ENCODE assay signal across 17 mouse cellular contexts in genomic region chr7:125556096-125556495, GRCm38 (mm10). TPM values are rescaled to one million over a fixed set of nuclear protein-coding genes. Genes with fewer than 3 reads are reported as not detected.
DNase-seq lines count a peak whose midpoint lies in the region; ATAC-seq and TF ChIP-seq lines count a peak whose summit lies in the region.
"Had no signal": no experiment of that assay in that cellular context is flagged by ENCODE, and none has a peak within 500 bp of the region (broad histone marks: within the 10 kb centered on the region; RNA-seq: fewer than 3 reads in every experiment).

No protein-coding gene starts in this region.

- no peak overlapping the region for H3K4me3 ChIP-seq in kidney, embryonic 16.5 days (ENCODE audit: low read length)
- peak overlapping the region; percentile 85; the same call in 1 of the 2 replicates for H3K4me3 ChIP-seq in G1E (ENCODE audit: low read depth, low read length)
- H3K4me3 ChIP-seq in liver, embryonic 12.5 days: no peak overlapping the region
- H3K4me3 ChIP-seq: heart, embryonic 13.5 days; kidney, embryonic 15.5 days; limb, embryonic 12.5 days had no signal

- H3K4me2 ChIP-seq in kidney, embryonic 16.5 days (replicated peaks; ENCODE audit: low read depth, low read length): no peak overlapping the region
- H3K4me2 ChIP-seq in liver, embryonic 12.5 days: no peak overlapping the region; the same call in 1 of the 2 replicates
- H3K4me2 ChIP-seq: heart, embryonic 13.5 days; kidney, embryonic 15.5 days; limb, embryonic 12.5 days had no signal

- WGBS in kidney, embryonic 16.5 days: 62% methylated on average over 4 of the region's 4 CpGs
- 18% methylated on average over 4 of the region's 4 CpGs for WGBS in liver, embryonic 12.5 days (ENCODE audit: insufficient replicate concordance)

- ATAC-seq in kidney, embryonic 16.5 days (ENCODE audit: low FRiP score, low TSS enrichment): no peak
- no peak for ATAC-seq in G1E (ENCODE audit: extremely low read depth, insufficient number of reproducible peaks, low FRiP score, poor library complexity, severe bottlenecking)
- no peak for ATAC-seq in liver, embryonic 12.5 days
- ATAC-seq: forebrain, embryonic 16.5 days; inflammation-experienced regulatory T-cells, adult 6 months; midbrain, embryonic 16.5 days had no signal

- TF ChIP-seq CTCF in G1E (IDR thresholded peaks at IDR 0.05; ENCODE audit: low read depth, low read length): no peak

- H3K4me1 ChIP-seq in kidney, embryonic 16.5 days (ENCODE audit: insufficient read depth, low read length): peaks cover 34% of the 10 kb centered on the region
- H3K4me1 ChIP-seq in G1E (ENCODE audit: insufficient read depth, low read depth, low read length): peaks cover 98% of the 10 kb centered on the region
- H3K4me1 ChIP-seq in liver, embryonic 12.5 days: peaks cover 71% of the 10 kb centered on the region

- no peaks in the 10 kb centered on the region for H3K27me3 ChIP-seq in kidney, embryonic 16.5 days (ENCODE audit: insufficient read depth, low read length)
- no peaks in the 10 kb centered on the region for H3K27me3 ChIP-seq in G1E (ENCODE audit: insufficient read depth, low read length)
- peaks cover 17% of the 10 kb centered on the region; the same call in 1 of the 2 replicates for H3K27me3 ChIP-seq in liver, embryonic 12.5 days (replicated peaks)

- H3K36me3 ChIP-seq in kidney, embryonic 16.5 days (ENCODE audit: insufficient read depth, low read length): no peaks in the 10 kb centered on the region
- H3K36me3 ChIP-seq in G1E (replicated peaks): peaks cover 61% of the 10 kb centered on the region
- no peaks in the 10 kb centered on the region for H3K36me3 ChIP-seq in liver, embryonic 12.5 days
- H3K36me3 ChIP-seq: heart, embryonic 13.5 days; kidney, embryonic 15.5 days; limb, embryonic 12.5 days had no signal

- H3K9me3 ChIP-seq in kidney, embryonic 16.5 days (ENCODE audit: low read length): no peaks in the 10 kb centered on the region
- no peaks in the 10 kb centered on the region for H3K9me3 ChIP-seq in G1E (replicated peaks)
- H3K9me3 ChIP-seq in liver, embryonic 12.5 days (replicated peaks): no peaks in the 10 kb centered on the region
- H3K9me3 ChIP-seq: heart, embryonic 13.5 days; kidney, embryonic 15.5 days; limb, embryonic 12.5 days had no signal

- H3K9ac ChIP-seq in kidney, embryonic 16.5 days (replicated peaks; ENCODE audit: low read length): no peak overlapping the region
- no peak overlapping the region for H3K9ac ChIP-seq in liver, embryonic 12.5 days
- H3K9ac ChIP-seq: heart, embryonic 13.5 days; kidney, embryonic 15.5 days; limb, embryonic 12.5 days had no signal

- DNase-seq in kidney, postnatal 10 days: peak; percentile 2
- peak; percentile 69 for DNase-seq in 416B (ENCODE audit: low read depth)
- DNase-seq in G1E (ENCODE audit: low spot score): no peak
- no peak for DNase-seq in urinary bladder, postnatal 4 days (ENCODE audit: low spot score in 2 of 2)
- DNase-seq in ovary, adult 18-20 months (ENCODE audit: low spot score): no peak
- no peak for DNase-seq in kidney, postnatal 36 days
- DNase-seq: cerebellum, adult 9-11 months; gastrocnemius, postnatal 36 days; right cerebral cortex, postnatal 25 days had no signal

- H3K27ac ChIP-seq in kidney, embryonic 16.5 days (ENCODE audit: low read length): no peak overlapping the region
- peak overlapping the region; percentile 12; the same call in 1 of the 2 replicates for H3K27ac ChIP-seq in liver, embryonic 12.5 days
- H3K27ac ChIP-seq: heart, embryonic 13.5 days; kidney, embryonic 15.5 days; limb, embryonic 12.5 days had no signal

RNA-seq across cellular contexts. Expression of gene Il4ra, which starts 4.2 kb away (rescaled TPM):
- 11.5 and 13.1 TPM in 2 replicates for polyA plus RNA-seq in kidney, embryonic 16.5 days (2015; fragmentation: Nextera tagmentation; extraction: Ambion mirVana)
- total RNA-seq in G1E (2014; fragmentation: Nextera tagmentation) (21.1 and 23.5 TPM in 2 replicates), G1E (2017) (35.8 and 38.4 TPM in 2 replicates)
- polyA plus RNA-seq in G1E (2012): 25.9 and 27.8 TPM in 2 replicates
- polyA plus RNA-seq in liver, embryonic 12.5 days (2016; fragmentation: Nextera tagmentation; extraction: Ambion mirVana): 4.1 and 5.2 TPM in 2 replicates

RNA-seq across cellular contexts. Expression of gene Il21r, which starts 47.1 kb away (rescaled TPM):
- polyA plus RNA-seq in kidney, embryonic 16.5 days (2015; fragmentation: Nextera tagmentation; extraction: Ambion mirVana): 0.34 and 0.35 TPM in 2 replicates
- not detected in 2 replicates for total RNA-seq in G1E (2014; fragmentation: Nextera tagmentation)
- 0.16 and 0.23 TPM in 2 replicates for total RNA-seq in G1E (2017)
- polyA plus RNA-seq in G1E (2012): 0.11 and 0.14 TPM in 2 replicates
- 1.1 and 1.4 TPM in 2 replicates for polyA plus RNA-seq in liver, embryonic 12.5 days (2016; fragmentation: Nextera tagmentation; extraction: Ambion mirVana)

Comparison
In these comparisons a context has a peak if more than half of its experiments do, and no peak if none do; other contexts are left out.
1. DNase-seq: peak in kidney, postnatal 10 days (single experiment) and 416B (single experiment); none in G1E (single experiment), urinary bladder, postnatal 4 days (0 of 2), ovary, adult 18-20 months (single experiment) and kidney, postnatal 36 days (0 of 2).